Mouse (Mus musculus) adipocyte (in vitro differentiated cells): Measurements from ENCODE around the gene Zfp740.
A peak's percentile ranks its signal among the peaks of the same experiment; 100 is the strongest.
"Not testable (repeated sequence)": the region's sequence is repeated elsewhere in the genome, so short reads cannot be mapped to it uniquely, and the experiment has no call there.

Experiments used
- DNase-seq: peaks from one replicate; pipeline ENCODE4 v3.0.0-alpha.2; 2016; ENCODE audit warnings: low spot score

The Zfp740 gene

GRCm38 (mm10) chr15:102192820-102193386 lies 10.1 kb upstream of the Zfp740 start:
- DNase-seq = no peak

- no peak for DNase-seq
Measured at GRCm38 (mm10) chr15:102193652-102194051, 9.4 kb upstream of the Zfp740 start.

- DNase-seq = no peak
Measured at GRCm38 (mm10) chr15:102194439-102194838, 8.6 kb upstream of the Zfp740 start.

- no peak for DNase-seq
Measured at GRCm38 (mm10) chr15:102195373-102195772, 7.7 kb upstream of the Zfp740 start.

- peak; percentile 86 for DNase-seq
Measured at GRCm38 (mm10) chr15:102198841-102199240, 4.2 kb upstream of the Zfp740 start.

GRCm38 (mm10) chr15:102203835-102204381 lies 859 bp downstream of the Zfp740 start:
- DNase-seq = peak; percentile 97

GRCm38 (mm10) chr15:102204674-102205505 lies 1.8 kb downstream of the Zfp740 start, which contains the start of gene Csad:
Csad (minus strand) TSS chr15:102204724.
- peak; percentile 78 for DNase-seq

- DNase-seq = peak; percentile 58
Measured at GRCm38 (mm10) chr15:102205779-102206178, 2.7 kb downstream of the Zfp740 start.

GRCm38 (mm10) chr15:102207351-102207750 lies 4.3 kb downstream of the Zfp740 start:
- no peak for DNase-seq

GRCm38 (mm10) chr15:102208092-102208561 lies 5.1 kb downstream of the Zfp740 start:
- DNase-seq = no peak

GRCm38 (mm10) chr15:102209114-102209513 lies 6.1 kb downstream of the Zfp740 start:
- DNase-seq = no peak

GRCm38 (mm10) chr15:102210816-102211215 lies 7.8 kb downstream of the Zfp740 start:
- DNase-seq = no peak

GRCm38 (mm10) chr15:102211895-102212294 lies 8.8 kb downstream of the Zfp740 start:
- no peak for DNase-seq

GRCm38 (mm10) chr15:102214132-102214531 lies 11.1 kb downstream of the Zfp740 start:
- DNase-seq = no peak

- DNase-seq = no peak
Measured at GRCm38 (mm10) chr15:102215624-102216023, 12.6 kb downstream of the Zfp740 start.

- no peak for DNase-seq
Measured at GRCm38 (mm10) chr15:102216459-102217228, 13.6 kb downstream of the Zfp740 start.

- no peak for DNase-seq
Measured at GRCm38 (mm10) chr15:102217325-102217724, 14.3 kb downstream of the Zfp740 start.

GRCm38 (mm10) chr15:102222386-102222785 lies 19.3 kb downstream of the Zfp740 start:
- DNase-seq = no peak

GRCm38 (mm10) chr15:102224186-102224991 lies 21.3 kb downstream of the Zfp740 start:
- peak; percentile 66 for DNase-seq

- DNase-seq = no peak
Measured at GRCm38 (mm10) chr15:102224992-102225617, 22.1 kb downstream of the Zfp740 start.

GRCm38 (mm10) chr15:102225619-102226018 lies 22.6 kb downstream of the Zfp740 start:
- not testable (repeated sequence) for DNase-seq
